Mouse (Mus musculus): Measurements from ENCODE around the gene Hnrnpc. TPM values are rescaled to one million over a fixed set of nuclear protein-coding genes. Genes with fewer than 3 reads are reported as not detected.
A peak's percentile ranks its signal among the peaks of the same experiment; 100 is the strongest.

Hnrnpc gene
- polyA plus RNA-seq, 1 experiment from 2014 or later: 686 TPM

- WGBS: 2% methylated on average over 38 of the region's 38 CpGs
- Histone ChIP-seq H3K9me3 (no peaks in the 10 kb centered on the region), H3K36me3 (no peaks in the 10 kb centered on the region), H3K27ac (peak overlapping the region; percentile 88), H3K27me3 (ENCODE audit: insufficient read depth, poor library complexity, severe bottlenecking) (peaks cover 8% of the 10 kb centered on the region; the same call in 1 of the 2 replicates), H3K4me1 (peaks cover 10% of the 10 kb centered on the region), H3K4me3 (peak overlapping the region; percentile 67)
- DNase-seq (ENCODE audit: low spot score): peak; percentile 87
These were observed 15.2 kb upstream of the Hnrnpc start for GRCm38 (mm10) chr14:52118823-52119608.

- H3K36me3 ChIP-seq: no peaks in the 10 kb centered on the region
- H3K4me3 ChIP-seq: peak overlapping the region; percentile 67
- H3K27me3 ChIP-seq (ENCODE audit: insufficient read depth, poor library complexity, severe bottlenecking): peaks cover 8% of the 10 kb centered on the region; the same call in 1 of the 2 replicates
- peak; percentile 85 for DNase-seq (ENCODE audit: low spot score)
- WGBS: 9% methylated on average over 8 of the region's 8 CpGs
- peak overlapping the region; percentile 88 for H3K27ac ChIP-seq
- no peaks in the 10 kb centered on the region for H3K9me3 ChIP-seq
- peaks cover 10% of the 10 kb centered on the region for H3K4me1 ChIP-seq
These were observed 14.6 kb upstream of the Hnrnpc start for GRCm38 (mm10) chr14:52118456-52118822.

- H3K27ac ChIP-seq: no peak overlapping the region
- H3K36me3 ChIP-seq: no peaks in the 10 kb centered on the region
- WGBS: 96% methylated on average over 5 of the region's 5 CpGs
- H3K27me3 ChIP-seq (ENCODE audit: insufficient read depth, poor library complexity, severe bottlenecking): peaks cover 8% of the 10 kb centered on the region; the same call in 1 of the 2 replicates
- H3K9me3 ChIP-seq: no peaks in the 10 kb centered on the region
- DNase-seq (ENCODE audit: low spot score): no peak
- peaks cover 10% of the 10 kb centered on the region for H3K4me1 ChIP-seq
- H3K4me3 ChIP-seq: no peak overlapping the region
These were observed 13.4 kb upstream of the Hnrnpc start for GRCm38 (mm10) chr14:52117241-52117640.

- H3K4me3 ChIP-seq: no peak overlapping the region
- peaks cover 7% of the 10 kb centered on the region for H3K4me1 ChIP-seq
- H3K36me3 ChIP-seq: no peaks in the 10 kb centered on the region
- 77% methylated on average over 1 of the region's 1 CpGs for WGBS
- no peak for DNase-seq (ENCODE audit: low spot score)
- H3K27me3 ChIP-seq (ENCODE audit: insufficient read depth, poor library complexity, severe bottlenecking): no peaks in the 10 kb centered on the region
- no peaks in the 10 kb centered on the region for H3K9me3 ChIP-seq
- no peak overlapping the region for H3K27ac ChIP-seq
These were observed 10.3 kb upstream of the Hnrnpc start for GRCm38 (mm10) chr14:52114101-52114500.

GRCm38 (mm10) chr14:52110346-52110745 is 6.5 kb upstream of the Hnrnpc start, which contains the start of gene Rpgrip1:
TSS of gene Rpgrip1 (plus strand) at chr14:52110704.
- H3K9me3 ChIP-seq: no peaks in the 10 kb centered on the region
- no peak for DNase-seq (ENCODE audit: low spot score)
- H3K27me3 ChIP-seq (ENCODE audit: insufficient read depth, poor library complexity, severe bottlenecking): no peaks in the 10 kb centered on the region
- no peaks in the 10 kb centered on the region for H3K36me3 ChIP-seq
- no peak within 1 kb of the TSS for H3K4me3 ChIP-seq
- H3K27ac ChIP-seq: no peak within 1 kb of the TSS
- WGBS: 81% methylated on average over 4 of the region's 4 CpGs
- H3K4me1 ChIP-seq: 0 out of 2 replicates have a peak, but pooled peaks cover 6% of the 10 kb centered on the region

GRCm38 (mm10) chr14:52108025-52108424 is 4.2 kb upstream of the Hnrnpc start:
- no peaks in the 10 kb centered on the region for H3K9me3 ChIP-seq
- no peak for DNase-seq (ENCODE audit: low spot score)
- no peak overlapping the region for H3K4me3 ChIP-seq
- H3K4me1 ChIP-seq: 0 out of 2 replicates have a peak, but pooled peaks cover 6% of the 10 kb centered on the region
- H3K27ac ChIP-seq: no peak overlapping the region
- WGBS: 71% methylated on average over 2 of the region's 2 CpGs
- no peaks in the 10 kb centered on the region for H3K27me3 ChIP-seq (ENCODE audit: insufficient read depth, poor library complexity, severe bottlenecking)
- no peaks in the 10 kb centered on the region for H3K36me3 ChIP-seq

GRCm38 (mm10) chr14:52106741-52107140 is 2.9 kb upstream of the Hnrnpc start:
- H3K27ac ChIP-seq: peak overlapping the region; percentile 36; the same call in 1 of the 2 replicates
- no peak for DNase-seq (ENCODE audit: low spot score)
- 29% methylated on average over 10 of the region's 10 CpGs for WGBS

GRCm38 (mm10) chr14:52105308-52105707 is 1.5 kb upstream of the Hnrnpc start:
- Histone ChIP-seq H3K36me3 (peaks cover 8% of the 10 kb centered on the region), H3K27me3 (ENCODE audit: insufficient read depth, poor library complexity, severe bottlenecking) (no peaks in the 10 kb centered on the region), H3K27ac (no peak overlapping the region), H3K4me3 (no peak overlapping the region), H3K4me1 (0 out of 2 replicates have a peak, but pooled peaks cover 18% of the 10 kb centered on the region), H3K9me3 (no peaks in the 10 kb centered on the region)
- WGBS: 77% methylated on average over 2 of the region's 2 CpGs
- DNase-seq (ENCODE audit: low spot score): no peak

More at GRCm38 (mm10) chr14:52106741-52107140, 2.9 kb upstream of the Hnrnpc start:
- no peaks in the 10 kb centered on the region for H3K9me3 ChIP-seq
- no peaks in the 10 kb centered on the region for H3K27me3 ChIP-seq (ENCODE audit: insufficient read depth, poor library complexity, severe bottlenecking)
- H3K4me3 ChIP-seq: peak overlapping the region; percentile 18; the same call in 1 of the 2 replicates
- H3K4me1 ChIP-seq: 0 out of 2 replicates have a peak, but pooled peaks cover 8% of the 10 kb centered on the region
- peaks cover 3% of the 10 kb centered on the region for H3K36me3 ChIP-seq

- peak overlapping the region; percentile 99 for H3K27ac ChIP-seq
- H3K27me3 ChIP-seq (ENCODE audit: insufficient read depth, poor library complexity, severe bottlenecking): no peaks in the 10 kb centered on the region
- H3K36me3 ChIP-seq: peaks cover 8% of the 10 kb centered on the region
- 0 out of 2 replicates have a peak, but pooled peaks cover 18% of the 10 kb centered on the region for H3K4me1 ChIP-seq
- no peaks in the 10 kb centered on the region for H3K9me3 ChIP-seq
- DNase-seq (ENCODE audit: low spot score): no peak
- 44% methylated on average over 7 of the region's 7 CpGs for WGBS
- H3K4me3 ChIP-seq: peak overlapping the region; percentile 99
These were observed 953 bp upstream of the Hnrnpc start for GRCm38 (mm10) chr14:52104677-52105285.

- WGBS: under 1% methylated on average over 30 of the region's 30 CpGs
- Histone ChIP-seq H3K4me1 (0 out of 2 replicates have a peak, but pooled peaks cover 18% of the 10 kb centered on the region), H3K36me3 (peaks cover 9% of the 10 kb centered on the region), H3K27me3 (ENCODE audit: insufficient read depth, poor library complexity, severe bottlenecking) (no peaks in the 10 kb centered on the region), H3K27ac (peak overlapping the region; percentile 99), H3K4me3 (peak overlapping the region; percentile 99), H3K9me3 (no peaks in the 10 kb centered on the region)
- DNase-seq (ENCODE audit: low spot score): peak; percentile 80
These were observed 363 bp downstream of the Hnrnpc start for GRCm38 (mm10) chr14:52103474-52103855.

GRCm38 (mm10) chr14:52101285-52102157 is 2.3 kb downstream of the Hnrnpc start:
- WGBS: 79% methylated on average over 1 of the region's 1 CpGs
- H3K27ac ChIP-seq: no peak overlapping the region

GRCm38 (mm10) chr14:52100170-52100960 is 3.5 kb downstream of the Hnrnpc start:
- 73% methylated on average over 5 of the region's 5 CpGs for WGBS
- Histone ChIP-seq H3K27me3 (ENCODE audit: insufficient read depth, poor library complexity, severe bottlenecking) (no peaks in the 10 kb centered on the region), H3K9me3 (no peaks in the 10 kb centered on the region), H3K27ac (no peak overlapping the region), H3K36me3 (peaks cover 29% of the 10 kb centered on the region), H3K4me3 (peak overlapping the region; percentile 32; the same call in 1 of the 2 replicates), H3K4me1 (0 out of 2 replicates have a peak, but pooled peaks cover 12% of the 10 kb centered on the region)
- DNase-seq (ENCODE audit: low spot score): no peak

More at GRCm38 (mm10) chr14:52101285-52102157, 2.3 kb downstream of the Hnrnpc start:
- Histone ChIP-seq H3K27me3 (ENCODE audit: insufficient read depth, poor library complexity, severe bottlenecking) (no peaks in the 10 kb centered on the region), H3K9me3 (no peaks in the 10 kb centered on the region), H3K4me1 (0 out of 2 replicates have a peak, but pooled peaks cover 14% of the 10 kb centered on the region), H3K36me3 (peaks cover 19% of the 10 kb centered on the region), H3K4me3 (peak overlapping the region; percentile 99)
- DNase-seq (ENCODE audit: low spot score): no peak

Measured in heart, embryonic 10.5 days (tissue).